Mouse (Mus musculus): Measurements from ENCODE around the gene 4921509C19Rik. TPM values are rescaled to one million over a fixed set of nuclear protein-coding genes. Genes with fewer than 3 reads are reported as not detected.

The 4921509C19Rik gene
- not detected for polyA plus RNA-seq (2014; fragmentation: Illumina TruSeq; extraction: RNeasy Lipid Tissue Mini Kit (QIAGEN cat#74804); ENCODE audit: low read depth, low replicate concordance)

GRCm38 (mm10) chr2:151476053-151476452 lies at the start of gene 4921509C19Rik:
Gene 4921509C19Rik (minus strand): TSS chr2:151476153.

GRCm38 (mm10) chr2:151494035-151494803 lies 18.3 kb upstream of the 4921509C19Rik start, which contains the start of gene Nsfl1c:
Gene Nsfl1c (plus strand): TSS chr2:151494182.

Other genes with a start within 250 kb of the 4921509C19Rik start
- 39.5 TPM for gene Nsfl1c, start 18.0 kb upstream of the 4921509C19Rik start, polyA plus RNA-seq (2014; fragmentation: Illumina TruSeq; extraction: RNeasy Lipid Tissue Mini Kit (QIAGEN cat#74804); ENCODE audit: low read depth, low replicate concordance)
- 123 TPM for gene Fkbp1a, start 66.3 kb upstream of the 4921509C19Rik start, polyA plus RNA-seq (2014; fragmentation: Illumina TruSeq; extraction: RNeasy Lipid Tissue Mini Kit (QIAGEN cat#74804); ENCODE audit: low read depth, low replicate concordance)
- gene Sdcbp2, start 96.5 kb upstream of the 4921509C19Rik start, polyA plus RNA-seq (2014; fragmentation: Illumina TruSeq; extraction: RNeasy Lipid Tissue Mini Kit (QIAGEN cat#74804); ENCODE audit: low read depth, low replicate concordance): not detected
- gene Snph, start 156.4 kb upstream of the 4921509C19Rik start, polyA plus RNA-seq (2014; fragmentation: Illumina TruSeq; extraction: RNeasy Lipid Tissue Mini Kit (QIAGEN cat#74804); ENCODE audit: low read depth, low replicate concordance): not detected
- not detected for gene Rad21l, start 192.4 kb upstream of the 4921509C19Rik start, polyA plus RNA-seq (2014; fragmentation: Illumina TruSeq; extraction: RNeasy Lipid Tissue Mini Kit (QIAGEN cat#74804); ENCODE audit: low read depth, low replicate concordance)
- not detected for gene Tmem74b, start 225.9 kb upstream of the 4921509C19Rik start, polyA plus RNA-seq (2014; fragmentation: Illumina TruSeq; extraction: RNeasy Lipid Tissue Mini Kit (QIAGEN cat#74804); ENCODE audit: low read depth, low replicate concordance)

Measured in kidney, adult 10 weeks (tissue).